Mouse (Mus musculus) left cerebral cortex, adult 2 months (tissue): ENCODE data around the gene Ak6. TPM values are rescaled to one million over a fixed set of nuclear protein-coding genes. Genes with fewer than 3 reads are reported as not detected.

ENCODE experiments used
- DNase-seq, 2 experiments: peaks; one replicate each; pipeline ENCODE4 v3.0.0; 2021 to 2022; ENCODE audit warnings: low spot score in 2 of 2, mixed read lengths in 1 of 2; ENCODE audit errors: extremely low spot score in 1 of 2
- H3K27ac ChIP-seq: fragments of 200-600 bp; 2 replicates; pipeline ENCODE4 v1.8.1; 2022
- H3K4me3 ChIP-seq: fragments of 200-600 bp; 2 replicates; pipeline ENCODE4 v1.8.1; 2022
- CTCF ChIP-seq: fragments of 200-600 bp; IDR thresholded peaks from 2 replicates; pipeline ENCODE4 v1.8.1; 2022; ENCODE audit warnings: antibody characterized with exemption, mild to moderate bottlenecking, moderate library complexity
- intact Hi-C: fragments of 180-260 bp; cut with DNase I; formaldehyde crosslinking; loops from one replicate; pipeline ENCODE4 v1.15.1; 2025
- long read RNA-seq, 2 experiments: library from polyadenylated mRNA; stranded (forward); transcript quantifications; one replicate each; pipeline ENCODE4 v2.0.0; 2021; ENCODE audit warnings: borderline mapping rate in 2 of 2
- total RNA-seq, 2 experiments: library from RNA; stranded (reverse); gene quantifications; 2 replicates each; pipeline ENCODE4 v1.2.3; 2021

The Ak6 gene
- total RNA-seq, result 10 to 100 TPM; 66.9 to 86.2 TPM
- long read RNA-seq, experiment 1, transcript Ak6-202 (3 exons, 1,222 nt), result major isoform, 44 of 58 reads
- long read RNA-seq, experiment 1, transcript Ak6-201 (5 exons, 1,298 nt), result minor isoform, 10 of 58 reads
- long read RNA-seq, experiment 1, partial matches to known transcripts, result 0 of 58 reads
- long read RNA-seq, experiment 1, other reads (novel, unspliced or antisense), result 4 of 58 reads
- long read RNA-seq, experiment 2, transcript Ak6-201 (5 exons, 1,298 nt), result minor isoform, 14 of 41 reads
- long read RNA-seq, experiment 2, transcript Ak6-202 (3 exons, 1,222 nt), result major isoform, 24 of 41 reads
- long read RNA-seq, experiment 2, partial matches to known transcripts, result 3 of 41 reads
- long read RNA-seq, experiment 2, other reads (novel, unspliced or antisense), result 0 of 41 reads

GRCm38 (mm10) chr13:100650550-100651438 lies at the start of gene Ak6, which contains the start of gene Rad17:
TSS of gene Ak6 (plus strand) at chr13:100650979.
TSS of gene Rad17 (minus strand) at chr13:100651051.
- peak; percentile 2 for TF ChIP-seq CTCF
- Histone ChIP-seq H3K4me3 (peak within 1 kb of the TSS; percentile 93), H3K27ac (peak within 1 kb of the TSS; percentile 100)
- intact Hi-C loops, result loop anchor here (2.0 to 5.0 kb wide), 2 partner anchors 82 to 548 kb away; partner anchors contain the start of gene Cdk7
- DNase-seq, result peak; percentile 94 to 98

DNA sequence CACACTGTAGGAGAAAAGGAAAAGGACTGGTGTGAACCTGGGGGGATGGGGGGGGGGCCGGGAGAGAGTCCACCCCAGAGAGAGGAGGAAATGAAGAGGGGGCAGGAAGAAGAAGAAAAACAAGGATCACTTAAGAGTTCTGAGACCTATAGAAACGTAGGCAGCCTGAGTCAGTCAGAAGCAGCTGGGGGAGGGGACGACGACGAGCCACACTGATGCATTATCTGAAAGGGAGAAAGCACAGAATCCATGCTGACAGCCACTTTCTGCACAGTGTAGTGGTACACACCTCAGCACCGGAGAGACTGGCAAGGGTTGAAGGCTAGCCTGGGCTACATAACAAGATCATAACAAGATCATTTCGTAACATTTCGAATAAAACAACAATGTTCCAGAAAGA lies 49.7 kb upstream of the Ak6 start:
- H3K27ac ChIP-seq, result no peak overlapping the region
- H3K4me3 ChIP-seq, result no peak overlapping the region
- DNase-seq, result no peak
- no peak for TF ChIP-seq CTCF
- intact Hi-C loops, result no loop called here

- intact Hi-C loops, result no loop called here
- no peak for TF ChIP-seq CTCF
These were observed 48.4 kb upstream of the Ak6 start for GRCm38 (mm10) chr13:100602239-100602902.

DNA sequence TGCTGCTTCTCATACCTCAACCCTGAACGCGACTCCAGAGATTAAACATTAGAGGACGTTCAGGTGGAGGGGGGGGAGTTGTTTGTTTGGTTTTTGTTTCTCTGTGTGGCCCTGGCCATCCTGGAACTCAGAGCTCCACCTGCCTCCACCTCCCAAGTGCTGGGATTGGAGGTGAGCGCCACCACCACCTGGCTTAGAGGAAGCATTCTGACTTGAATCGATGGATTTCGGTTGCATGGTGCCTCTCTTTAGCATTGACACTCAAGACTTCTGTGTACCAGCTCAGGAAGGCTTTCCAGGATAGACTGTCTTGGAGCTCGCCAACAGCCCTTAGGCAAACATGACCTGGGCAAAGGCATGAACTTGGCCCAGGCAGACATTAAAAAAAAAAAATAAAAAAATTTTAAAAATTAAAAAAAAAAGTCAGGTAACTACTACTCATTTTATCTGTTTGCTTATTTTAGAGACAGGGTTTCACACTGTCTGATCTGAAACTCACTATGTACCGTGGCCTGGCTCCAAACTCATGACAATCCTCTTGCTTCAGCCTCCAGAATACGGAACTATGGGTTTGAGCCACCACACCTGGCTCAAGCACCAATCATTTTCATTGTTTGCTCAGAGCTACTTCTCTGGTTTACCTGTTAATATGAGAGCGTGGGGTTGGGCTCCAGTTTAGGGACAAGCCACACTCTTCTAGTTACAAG lies 47.6 kb upstream of the Ak6 start:
- no peak overlapping the region for H3K4me3 ChIP-seq
- no peak for DNase-seq
- TF ChIP-seq CTCF, result no peak
- no peak overlapping the region for H3K27ac ChIP-seq
- intact Hi-C loops, result no loop called here

More at GRCm38 (mm10) chr13:100602239-100602902, 48.4 kb upstream of the Ak6 start:
- Histone ChIP-seq H3K27ac (no peak overlapping the region), H3K4me3 (no peak overlapping the region)
- no peak for DNase-seq

- DNase-seq, result no peak
- no peak overlapping the region for H3K4me3 ChIP-seq
- no peak for TF ChIP-seq CTCF
- H3K27ac ChIP-seq, result no peak overlapping the region
- intact Hi-C loops, result no loop called here
These were observed 47.1 kb upstream of the Ak6 start for GRCm38 (mm10) chr13:100603738-100604095.

DNA sequence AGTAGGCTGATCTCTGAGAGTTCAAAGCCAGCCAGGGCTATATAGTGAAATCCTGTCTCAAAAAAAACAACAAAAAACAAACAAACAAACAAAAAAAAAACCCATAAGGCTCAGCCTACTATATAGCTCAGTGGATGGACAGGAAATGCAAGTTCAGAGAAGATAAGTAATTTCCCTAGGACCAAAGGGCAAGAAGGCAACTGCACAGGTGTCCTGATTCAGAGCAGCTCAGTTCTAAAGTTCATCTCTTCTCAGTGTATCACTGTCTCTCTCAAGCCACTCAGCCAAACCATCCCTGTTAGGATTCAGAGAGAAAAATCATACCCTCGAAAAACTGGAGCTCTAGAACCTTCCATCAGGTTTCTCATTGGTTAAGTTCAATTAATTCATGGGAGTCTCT lies 44.9 kb upstream of the Ak6 start:
- Histone ChIP-seq H3K27ac (no peak overlapping the region), H3K4me3 (no peak overlapping the region)
- intact Hi-C loops, result no loop called here
- DNase-seq, result no peak
- no peak for TF ChIP-seq CTCF

GRCm38 (mm10) chr13:100607756-100608155 lies 43.0 kb upstream of the Ak6 start:
- H3K4me3 ChIP-seq, result no peak overlapping the region
- no peak overlapping the region for H3K27ac ChIP-seq
- no peak for DNase-seq
- intact Hi-C loops, result no loop called here
- TF ChIP-seq CTCF, result peak; percentile 16; the same call in 1 of the 2 replicates

DNA sequence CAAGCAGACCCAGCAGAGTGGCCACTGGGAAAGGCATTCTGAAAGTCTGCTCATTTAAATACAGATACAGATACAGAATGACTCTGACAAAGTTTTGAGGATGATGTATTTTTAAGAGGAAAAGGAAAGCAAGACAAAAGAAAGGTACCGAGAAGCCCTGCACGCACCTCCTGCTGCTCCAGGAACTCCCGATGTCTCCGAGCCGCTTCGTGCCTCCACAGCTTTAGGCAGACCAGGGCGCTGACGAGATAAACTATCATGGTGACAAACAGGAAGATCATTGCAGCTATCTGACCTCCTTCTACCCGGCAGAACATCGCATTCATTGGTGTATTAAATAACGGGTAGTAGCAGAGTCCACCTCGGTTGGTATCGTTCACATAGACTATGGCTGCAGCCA lies 39.5 kb upstream of the Ak6 start:
- no peak overlapping the region for H3K27ac ChIP-seq
- DNase-seq, result no peak
- intact Hi-C loops, result loop anchor here (10.0 kb wide), 1 partner anchor 496 kb away; no protein-coding TSS in a partner anchor
- no peak overlapping the region for H3K4me3 ChIP-seq
- no peak for TF ChIP-seq CTCF

GRCm38 (mm10) chr13:100612251-100612650 lies 38.5 kb upstream of the Ak6 start:
- no peak for TF ChIP-seq CTCF
- no peak overlapping the region for H3K27ac ChIP-seq
- H3K4me3 ChIP-seq, result no peak overlapping the region
- intact Hi-C loops, result loop anchor here (10.0 kb wide), 1 partner anchor 497 kb away; no protein-coding TSS in a partner anchor
- DNase-seq, result no peak

- Histone ChIP-seq H3K27ac (no peak overlapping the region), H3K4me3 (no peak overlapping the region)
- TF ChIP-seq CTCF, result peak; percentile 13
- intact Hi-C loops, result loop anchor here (10.0 kb wide), 1 partner anchor 498 kb away; no protein-coding TSS in a partner anchor
- no peak for DNase-seq
These were observed 37.9 kb upstream of the Ak6 start for GRCm38 (mm10) chr13:100612903-100613302.
